Mouse (Mus musculus) T-cell, adult 2 months (primary cell): ENCODE results near the gene Tlr2.
"Not testable (repeated sequence)": the region's sequence is repeated elsewhere in the genome, so short reads cannot be mapped to it uniquely, and the experiment has no call there.

ENCODE experiments used
- DNase-seq: peaks from one replicate; pipeline ENCODE4 v3.0.0; 2022; ENCODE audit warnings: low spot score

Tlr2 gene

GRCm38 (mm10) chr3:83841095-83841850 lies at the start of gene Tlr2:
Gene Tlr2 (minus strand): TSS chr3:83841767.
- DNase-seq: peak; percentile 44

GRCm38 (mm10) chr3:83885163-83885562 lies 43.6 kb upstream of the Tlr2 start:
- DNase-seq: no peak

GRCm38 (mm10) chr3:83879261-83880050 lies 37.9 kb upstream of the Tlr2 start:
- DNase-seq: not testable (repeated sequence)

DNA sequence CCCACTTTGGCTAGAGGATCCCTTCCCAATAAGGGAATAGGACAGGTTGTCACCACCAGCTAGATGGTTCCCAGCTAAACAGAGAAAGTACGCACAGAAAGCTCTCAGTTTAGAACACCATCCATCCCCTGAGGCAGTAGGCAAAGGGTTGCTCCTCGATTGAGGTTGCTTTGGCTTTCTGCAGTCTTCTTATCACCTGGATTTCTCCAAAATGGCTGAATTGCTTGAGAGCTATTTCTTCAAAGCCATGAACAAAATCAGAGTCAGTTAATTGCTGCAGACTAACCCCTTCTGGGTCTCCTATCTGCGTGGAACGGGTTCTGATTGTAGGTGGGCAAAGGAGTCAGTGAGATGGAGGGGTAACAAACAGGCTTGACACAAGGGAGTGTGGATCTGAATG lies 37.2 kb upstream of the Tlr2 start:
- no peak for DNase-seq

DNA sequence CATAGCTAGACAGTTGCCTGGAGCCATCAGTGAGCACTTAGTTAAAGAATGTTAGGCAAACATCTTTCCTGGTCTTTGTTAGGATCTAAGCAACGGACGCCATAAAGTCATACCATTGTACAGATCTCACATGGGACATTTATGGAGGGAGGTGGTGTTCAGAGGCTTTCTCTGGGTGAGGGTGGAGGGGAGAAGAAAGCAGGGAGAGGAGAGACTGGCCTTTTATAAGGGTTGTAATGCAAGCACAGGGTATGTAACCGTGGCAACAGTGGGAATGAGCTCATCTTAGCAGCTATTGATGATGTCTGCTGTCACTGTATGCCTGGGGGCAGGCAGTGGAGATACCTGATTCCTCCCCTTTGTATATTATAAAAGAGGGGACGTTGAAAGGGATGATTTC lies 34.7 kb upstream of the Tlr2 start:
- DNase-seq: no peak

- not testable (repeated sequence) for DNase-seq
Observed at GRCm38 (mm10) chr3:83875078-83875477, 33.5 kb upstream of the Tlr2 start.

- DNase-seq: not testable (repeated sequence)
Observed at GRCm38 (mm10) chr3:83872853-83873252, 31.3 kb upstream of the Tlr2 start.

DNA sequence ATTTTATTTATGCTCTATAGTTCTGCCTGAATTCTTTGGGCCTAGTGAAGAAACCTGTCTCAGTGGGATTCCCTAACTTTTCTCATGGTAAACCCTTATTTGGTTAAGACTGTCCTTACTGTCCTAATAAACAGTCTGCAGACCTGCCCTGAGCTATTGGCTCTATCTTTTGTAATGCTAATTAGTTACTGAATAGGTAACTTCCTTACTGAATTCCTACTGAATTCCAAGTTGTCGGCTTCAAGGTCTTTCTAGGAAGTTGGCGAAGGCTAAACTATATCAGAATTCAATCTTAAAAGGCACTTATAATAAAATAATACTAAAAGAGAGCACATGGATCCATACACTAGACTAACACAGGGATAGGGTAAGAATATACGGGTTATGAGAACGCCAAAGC lies 30.4 kb upstream of the Tlr2 start:
- DNase-seq: not testable (repeated sequence)

GRCm38 (mm10) chr3:83871559-83871958 lies 30.0 kb upstream of the Tlr2 start:
- DNase-seq: not testable (repeated sequence)

DNA sequence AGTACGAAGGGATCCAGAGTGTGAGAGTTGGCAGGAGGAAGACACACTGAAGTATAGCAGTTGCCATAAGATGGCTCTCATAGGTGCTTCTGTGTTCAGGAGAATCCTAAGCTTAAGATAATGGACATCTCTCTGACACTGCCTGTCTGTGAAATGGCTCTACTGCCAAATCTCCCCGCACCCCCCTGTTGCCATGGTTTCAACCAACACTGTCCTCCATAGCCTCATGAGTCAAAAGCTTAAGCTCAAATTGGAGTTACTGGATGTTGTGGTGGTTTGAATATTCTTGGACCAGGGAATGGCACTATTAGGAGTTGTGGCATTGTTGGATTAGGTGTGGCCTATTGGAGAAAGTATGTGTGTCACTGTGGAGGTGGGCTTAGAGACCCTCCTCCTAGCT lies 28.2 kb upstream of the Tlr2 start:
- DNase-seq: no peak

- DNase-seq: not testable (repeated sequence)
Observed at GRCm38 (mm10) chr3:83867026-83867425, 25.5 kb upstream of the Tlr2 start.

DNA sequence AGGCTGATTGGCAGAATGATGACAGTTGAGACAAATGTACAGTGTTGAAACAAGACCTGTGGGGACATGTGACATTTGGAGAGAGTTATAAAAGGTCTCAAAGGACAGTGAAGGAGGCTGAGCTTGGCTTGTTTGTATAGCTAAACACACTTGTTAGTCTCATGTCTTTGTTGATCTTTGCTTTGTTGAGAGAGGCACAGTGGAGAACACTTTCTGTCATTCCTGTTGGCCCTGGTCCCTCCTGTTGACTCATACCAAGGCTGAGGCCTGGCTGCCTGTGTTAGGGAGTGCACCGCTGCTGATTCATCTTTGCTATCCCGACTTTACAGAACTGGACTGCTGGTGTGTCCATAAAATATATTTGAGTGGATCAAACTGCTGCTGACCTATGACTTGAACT lies 23.6 kb upstream of the Tlr2 start:
- no peak for DNase-seq

DNA sequence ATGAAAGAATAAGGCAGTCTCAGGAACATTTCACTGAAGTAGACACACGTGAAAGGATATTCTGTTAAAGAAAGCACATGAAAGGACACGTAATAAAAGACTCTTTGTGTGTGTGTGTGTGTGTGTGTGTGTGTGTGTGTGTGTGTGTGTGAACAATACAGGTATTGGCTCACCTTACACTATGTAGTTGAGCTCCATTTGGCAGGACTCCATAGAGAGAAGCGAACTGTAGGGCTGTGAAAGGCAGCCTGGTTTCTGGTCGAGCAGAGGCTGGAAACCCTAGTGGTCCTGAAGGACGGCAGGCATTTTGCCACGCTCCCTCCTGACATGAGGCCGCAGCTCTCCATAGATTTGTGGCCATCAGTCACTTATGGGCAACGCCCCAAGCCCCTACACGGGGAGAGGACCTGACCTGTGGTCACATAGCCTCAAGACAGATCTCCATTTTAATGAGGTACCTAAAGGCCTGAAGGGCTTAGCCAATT lies 22.5 kb upstream of the Tlr2 start:
- DNase-seq: no peak

- peak; percentile 19 for DNase-seq
Observed at GRCm38 (mm10) chr3:83862956-83863355, 21.4 kb upstream of the Tlr2 start.

- DNase-seq: no peak
Observed at GRCm38 (mm10) chr3:83859595-83859994, 18.0 kb upstream of the Tlr2 start.

- DNase-seq: no peak
Observed at GRCm38 (mm10) chr3:83859071-83859470, 17.5 kb upstream of the Tlr2 start.

DNA sequence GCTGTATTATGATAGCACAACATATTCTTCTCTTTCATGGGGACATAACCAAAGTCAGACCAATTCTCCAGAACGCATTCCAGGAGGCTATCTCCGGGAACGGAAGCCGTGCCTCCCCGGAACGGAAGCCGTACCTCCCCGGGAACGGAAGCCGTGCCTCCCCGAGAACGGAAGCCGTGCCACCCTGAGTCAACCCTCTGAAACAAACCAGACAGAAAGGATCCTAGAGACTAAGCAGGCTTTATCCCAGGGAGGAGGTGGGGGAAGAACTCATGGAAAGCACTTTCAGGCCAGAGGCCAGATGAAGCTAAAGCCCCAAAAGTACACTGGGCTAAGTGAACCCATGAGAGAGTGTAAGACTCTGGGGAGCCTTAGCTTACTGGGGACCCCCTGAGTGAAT lies 16.1 kb upstream of the Tlr2 start:
- no peak for DNase-seq

DNA sequence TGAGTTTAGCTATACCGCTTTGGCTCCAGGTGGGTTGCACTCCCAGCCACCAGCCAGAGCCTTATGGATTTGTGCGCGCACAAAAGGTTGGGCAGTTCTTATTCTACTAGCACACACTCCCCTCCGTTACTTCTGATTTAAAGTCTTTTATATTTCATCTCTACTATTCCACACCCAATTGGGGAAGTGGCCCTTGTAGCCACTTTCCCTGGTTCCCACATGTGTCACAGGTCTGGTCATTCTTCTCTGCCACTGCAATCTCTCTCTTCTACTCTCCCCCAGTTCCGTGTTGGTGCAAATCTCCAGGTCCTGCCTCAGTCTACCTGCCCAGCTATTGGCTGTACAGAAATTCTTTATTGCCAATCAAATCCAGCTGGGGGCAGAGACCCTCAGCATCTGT lies 14.1 kb upstream of the Tlr2 start:
- no peak for DNase-seq

- no peak for DNase-seq
Observed at GRCm38 (mm10) chr3:83849341-83849740, 7.8 kb upstream of the Tlr2 start.

DNA sequence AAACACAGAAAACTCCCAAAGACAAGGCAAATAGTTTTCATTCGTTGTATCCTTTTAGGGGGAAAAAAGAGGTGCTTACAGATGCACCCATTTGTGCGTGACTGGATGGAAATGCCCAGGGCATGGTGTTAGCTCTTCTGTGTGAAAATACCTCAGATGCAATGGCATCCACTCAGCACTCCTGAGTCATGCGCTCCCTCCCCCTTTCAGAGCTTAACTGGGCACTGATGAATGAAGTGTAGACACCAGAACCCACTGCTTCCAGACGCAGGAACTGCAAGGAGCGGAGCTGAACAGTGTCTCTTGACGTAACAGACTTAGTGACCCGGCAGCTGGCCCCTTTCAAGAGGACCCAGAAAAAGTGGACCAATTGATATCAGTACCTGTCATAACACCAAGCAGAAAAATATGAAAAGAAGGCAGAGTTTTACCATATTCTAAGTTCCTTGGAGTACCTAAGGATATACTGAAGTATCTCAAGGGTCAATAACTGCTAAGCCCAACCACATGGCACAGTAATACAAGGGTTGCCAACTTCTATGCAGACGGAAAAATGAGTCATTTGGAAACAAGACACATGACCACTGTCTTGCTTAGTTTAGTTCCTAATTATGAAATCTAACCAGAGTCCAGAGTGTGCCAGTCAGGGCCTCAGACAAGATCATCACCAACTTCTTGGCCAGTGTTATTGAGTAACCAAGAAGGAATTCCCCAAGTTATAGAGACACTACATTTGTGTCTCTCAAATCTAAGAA lies 3.4 kb upstream of the Tlr2 start:
- no peak for DNase-seq

- DNase-seq: no peak
Observed at GRCm38 (mm10) chr3:83839477-83839876, 2.1 kb downstream of the Tlr2 start.

DNA sequence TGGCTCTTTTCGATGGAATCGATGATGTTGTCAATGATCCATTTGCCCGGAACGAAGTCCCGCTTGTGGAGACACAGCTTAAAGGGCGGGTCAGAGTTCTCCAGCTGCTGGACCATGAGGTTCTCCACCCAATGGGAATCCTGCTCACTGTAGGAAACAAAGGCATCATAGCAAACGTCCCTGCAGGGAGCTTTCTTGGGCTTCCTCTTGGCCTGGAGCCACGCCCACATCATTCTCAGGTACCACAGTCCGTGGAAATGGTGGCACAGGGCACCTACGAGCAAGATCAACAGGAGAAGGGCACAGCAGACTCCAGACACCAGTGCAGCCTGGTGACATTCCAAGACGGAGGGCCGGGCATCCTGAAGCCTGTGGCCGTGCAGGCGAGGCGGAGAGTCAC lies 4.9 kb downstream of the Tlr2 start:
- no peak for DNase-seq
